Mouse (Mus musculus) adrenal gland, postnatal 36 days (tissue): Measurements from ENCODE around the gene Hcrtr1. TPM values are rescaled to one million over a fixed set of nuclear protein-coding genes. Genes with fewer than 3 reads are reported as not detected.

ENCODE experiments used
- total RNA-seq, 2 experiments: library from RNA; stranded (reverse); gene quantifications; 2 replicates each; pipeline ENCODE4 v1.2.3; 2021

Gene Hcrtr1
- total RNA-seq, 2 experiments from 2014 or later: 0.40 to 0.46 TPM

Other genes starting within 250 kb of the Hcrtr1 start
- 1 to 10 TPM in 1 of 2 experiments, under 1 TPM in 1; 0.86 to 1.3 TPM for gene Spocd1, start 210.1 kb downstream of the Hcrtr1 start, total RNA-seq
- gene Adgrb2, start 154.5 kb downstream of the Hcrtr1 start, total RNA-seq: 10 to 100 TPM; 21.0 to 24.4 TPM
- 10 to 100 TPM; 15.6 to 18.7 TPM for gene Col16a1, start 91.5 kb downstream of the Hcrtr1 start, total RNA-seq
- 10 to 100 TPM; 74.4 to 84.0 TPM for gene Pef1, start 36.8 kb downstream of the Hcrtr1 start, total RNA-seq
- 100 to 1,000 TPM; 103 to 217 TPM for gene Tinagl1, start 35.8 kb upstream of the Hcrtr1 start, total RNA-seq
- not detected for gene Gm853, start 83.0 kb upstream of the Hcrtr1 start, total RNA-seq
- 1 to 10 TPM in 1 of 2 experiments, under 1 TPM in 1; 0.50 to 1.4 TPM for gene Serinc2, start 139.8 kb upstream of the Hcrtr1 start, total RNA-seq
- gene Fabp3, start 169.2 kb upstream of the Hcrtr1 start, total RNA-seq: 10 to 100 TPM; 17.0 to 48.9 TPM
- not detected for gene Gm10570, start 169.3 kb upstream of the Hcrtr1 start, total RNA-seq
- gene Zcchc17, start 220.6 kb upstream of the Hcrtr1 start, total RNA-seq: 10 to 100 TPM; 41.4 to 45.8 TPM
- gene Snrnp40, start 220.8 kb upstream of the Hcrtr1 start, total RNA-seq: 10 to 100 TPM; 30.3 to 34.6 TPM